Mouse (Mus musculus) MEL (cell line): ENCODE results near the gene Brwd1. TPM values are rescaled to one million over a fixed set of nuclear protein-coding genes. Genes with fewer than 3 reads are reported as not detected.

ENCODE experiments used
- DNase-seq: peaks from one replicate; pipeline ENCODE4 v3.0.0; 2011; ENCODE audit warnings: low read depth, low spot score
- H3K27ac ChIP-seq: 2 replicates; pipeline ENCODE4 v1.5.1; 2012; ENCODE audit warnings: low read depth, mild to moderate bottlenecking, control low read depth, low read length, moderate library complexity; ENCODE audit not compliant: control insufficient read depth
- H3K27me3 ChIP-seq, 2 experiments: fragments of 150-350 bp in 1 of 2; sonication (generic) in 1 of 2; 2 replicates each; pipeline ENCODE4 v1.6.1; 2012; ENCODE audit warnings: low read length in 2 of 2, mild to moderate bottlenecking in 2 of 2, improper control_type of control experiment in 1 of 2, moderate library complexity in 1 of 2; ENCODE audit not compliant: insufficient read depth in 2 of 2, control insufficient read depth in 1 of 2
- H3K36me3 ChIP-seq, 2 experiments: 2 replicates each; pipeline ENCODE4 v1.6.1; 2012 to 2014; ENCODE audit warnings: low read length in 2 of 2, improper control_type of control experiment in 1 of 2, inconsistent platforms in 1 of 2, mild to moderate bottlenecking in 1 of 2; ENCODE audit not compliant: insufficient read depth in 2 of 2, control insufficient read depth in 1 of 2
- H3K4me1 ChIP-seq, 2 experiments: fragments of 150-350 bp in 1 of 2; sonication (generic) in 1 of 2; 2 replicates each; pipeline ENCODE4 v1.6.1; 2012; ENCODE audit warnings: low read length in 2 of 2, improper control_type of control experiment in 1 of 2, mild to moderate bottlenecking in 1 of 2; ENCODE audit not compliant: insufficient read depth in 2 of 2, control insufficient read depth in 1 of 2
- H3K4me3 ChIP-seq, 2 experiments: fragments of 150-350 bp in 1 of 2; sonication (generic) in 1 of 2; 2 replicates each; pipeline ENCODE4 v1.5.1; 2012; ENCODE audit warnings: low read depth in 2 of 2, low read length in 2 of 2, mild to moderate bottlenecking in 2 of 2, moderate library complexity in 2 of 2, control low read depth in 1 of 2, improper control_type of control experiment in 1 of 2; ENCODE audit not compliant: control insufficient read depth in 1 of 2, insufficient read depth in 1 of 2
- H3K79me2 ChIP-seq: 2 replicates; pipeline ENCODE4 v1.6.1; 2012; ENCODE audit warnings: mild to moderate bottlenecking, low read length, moderate library complexity; ENCODE audit not compliant: control insufficient read depth, poor library complexity, insufficient read depth
- H3K9ac ChIP-seq: 2 replicates; pipeline ENCODE4 v1.6.1; 2012; ENCODE audit warnings: low read depth, mild to moderate bottlenecking, control low read depth, low read length, moderate library complexity; ENCODE audit not compliant: control insufficient read depth, poor library complexity, severe bottlenecking
- H3K9me3 ChIP-seq: fragments of 150-350 bp; sonication (generic); replicated peaks from 2 replicates; pipeline ENCODE4 v1.6.1; 2012; ENCODE audit warnings: mild to moderate bottlenecking, low read length, improper control_type of control experiment, moderate library complexity; ENCODE audit not compliant: insufficient read depth
- BHLHE40 ChIP-seq: IDR thresholded peaks from 2 replicates; pipeline ENCODE4 v1.6.1; 2012; ENCODE audit warnings: low read depth, mild to moderate bottlenecking, inconsistent platforms, low read length, improper control_type of control experiment, borderline replicate concordance
- CHD2 ChIP-seq: IDR thresholded peaks from 2 replicates; pipeline ENCODE4 v1.6.1; 2011; ENCODE audit warnings: low read length, improper control_type of control experiment
- CTCF ChIP-seq, 3 experiments: IDR thresholded peaks in 2 of 3; conservative IDR thresholded peaks in 1 of 3; 2 replicates each; pipeline ENCODE4 v1.5.1; 2011 to 2012; ENCODE audit warnings: low read length in 3 of 3, low read depth in 2 of 3, mild to moderate bottlenecking in 2 of 3, improper control_type of control experiment in 1 of 3, inconsistent platforms in 1 of 3, mixed read lengths in 1 of 3, moderate library complexity in 1 of 3; ENCODE audit not compliant: control insufficient read depth in 1 of 3, insufficient read depth in 1 of 3, poor library complexity in 1 of 3, severe bottlenecking in 1 of 3
- ELF1 ChIP-seq: IDR thresholded peaks from 2 replicates; pipeline ENCODE4 v1.6.1; 2014; ENCODE audit warnings: low read depth, mild to moderate bottlenecking, inconsistent platforms, low read length, improper control_type of control experiment, moderate library complexity
- HCFC1 ChIP-seq: IDR thresholded peaks from 2 replicates; pipeline ENCODE4 v1.6.1; 2012; ENCODE audit warnings: low read depth, mild to moderate bottlenecking, inconsistent platforms, low read length, improper control_type of control experiment, moderate library complexity
- MAZ ChIP-seq: IDR thresholded peaks from 2 replicates; pipeline ENCODE4 v1.6.1; 2012; ENCODE audit warnings: low read depth, mild to moderate bottlenecking, inconsistent platforms, low read length, improper control_type of control experiment
- MYC ChIP-seq: IDR thresholded peaks from 2 replicates; pipeline ENCODE4 v1.6.1; 2011; ENCODE audit warnings: low read depth, mild to moderate bottlenecking, low read length, improper control_type of control experiment, moderate library complexity
- NELFE ChIP-seq: IDR thresholded peaks from 2 replicates; pipeline ENCODE4 v1.6.1; 2011; ENCODE audit warnings: low read depth, low read length, improper control_type of control experiment
- NRF1 ChIP-seq: IDR thresholded peaks from 2 replicates; pipeline ENCODE4 v1.6.1; 2014; ENCODE audit warnings: low read depth, mild to moderate bottlenecking, inconsistent platforms, low read length, improper control_type of control experiment, moderate library complexity; ENCODE audit not compliant: poor library complexity, insufficient read depth, severe bottlenecking
- RAD21 ChIP-seq: IDR thresholded peaks from 2 replicates; pipeline ENCODE4 v1.6.1; 2011; ENCODE audit warnings: mild to moderate bottlenecking, low read depth, low read length, improper control_type of control experiment
- SMC3 ChIP-seq: IDR thresholded peaks from 2 replicates; pipeline ENCODE4 v1.6.1; 2011; ENCODE audit warnings: low read depth, low read length, improper control_type of control experiment
- TCF12 ChIP-seq: IDR thresholded peaks from 2 replicates; pipeline ENCODE4 v1.6.1; 2014; ENCODE audit warnings: low read depth, mild to moderate bottlenecking, inconsistent platforms, low read length, improper control_type of control experiment, moderate library complexity
- UBTF ChIP-seq: IDR thresholded peaks from 2 replicates; pipeline ENCODE4 v1.6.1; 2012; ENCODE audit warnings: low read depth, mild to moderate bottlenecking, inconsistent platforms, low read length, improper control_type of control experiment, moderate library complexity, borderline replicate concordance; ENCODE audit not compliant: insufficient read depth
- USF2 ChIP-seq, 2 experiments: IDR thresholded peaks; 2 replicates each; pipeline ENCODE4 v1.6.1; 2011 to 2012; ENCODE audit warnings: improper control_type of control experiment in 2 of 2, low read length in 2 of 2, borderline replicate concordance in 1 of 2, inconsistent platforms in 1 of 2, low read depth in 1 of 2, mild to moderate bottlenecking in 1 of 2; ENCODE audit not compliant: insufficient read depth in 1 of 2
- ZC3H11A ChIP-seq: IDR thresholded peaks from 2 replicates; pipeline ENCODE4 v1.6.1; 2012; ENCODE audit warnings: low read depth, mild to moderate bottlenecking, inconsistent platforms, low read length, improper control_type of control experiment
- ZMIZ1 ChIP-seq: IDR thresholded peaks from 2 replicates; pipeline ENCODE4 v1.6.1; 2012; ENCODE audit warnings: low read depth, mild to moderate bottlenecking, inconsistent platforms, low read length, improper control_type of control experiment, moderate library complexity
- ZNF384 ChIP-seq: IDR thresholded peaks from 2 replicates; pipeline ENCODE4 v1.6.1; 2012; ENCODE audit warnings: low read depth, mild to moderate bottlenecking, inconsistent platforms, low read length, improper control_type of control experiment
- polyA plus RNA-seq, 2 experiments: library from polyadenylated mRNA; stranded (reverse) in 1 of 2; unstranded in 1 of 2; fragments of >175 nt in 1 of 2; fragments of >200 nt in 1 of 2; gene quantifications; 2 replicates each; pipeline versions ENCODE4 v1.2.1 to v1.2.4; 2012; ENCODE audit warnings: low replicate concordance in 2 of 2, low read depth in 1 of 2; ENCODE audit not compliant: insufficient read length in 2 of 2, insufficient read depth in 1 of 2, missing spikeins in 1 of 2
- total RNA-seq: library from RNA; depleted of rRNA; stranded (reverse); fragments of 300-350 nt; gene quantifications from 2 replicates; pipeline ENCODE4 v1.2.3, GENCODE M21; 2012

The Brwd1 gene
- total and polyA plus RNA-seq, 3 experiments, result 27.1 to 77.1 (median 41.0) TPM

- Histone ChIP-seq H3K9ac (no peak overlapping the region), H3K79me2 (no peaks in the 10 kb centered on the region), H3K36me3 (no peaks in the 10 kb centered on the region), H3K27me3 (no peaks in the 10 kb centered on the region), H3K4me3 (no peak overlapping the region), H3K27ac (no peak overlapping the region), H3K9me3 (no peaks in the 10 kb centered on the region), H3K4me1 (no peaks in the 10 kb centered on the region)
- TF ChIP-seq ZMIZ1 (no peak), MYC (0 out of 2 replicates have a peak, but pooled peaks have one; percentile 29), MAZ (no peak), RAD21 (peak; percentile 67), CHD2 (no peak), TCF12 (no peak), NELFE (no peak), SMC3 (peak; percentile 68), CTCF (IDR thresholded peaks at IDR 0.05 in 2 of 3, conservative IDR thresholded peaks at IDR 0.05 in 1 of 3; ENCODE audit: control insufficient read depth in 1 of 3, insufficient read depth in 1 of 3, low read depth in 2 of 3, low read length in 3 of 3, poor library complexity in 1 of 3, severe bottlenecking in 1 of 3) (peak; percentile 26 to 72 (median 49); a peak in 5 of 6 replicates), ELF1 (no peak), ZNF384 (peak; percentile 89), ZC3H11A (peak; percentile 68), UBTF (no peak), BHLHE40 (peak; percentile 8; the same call in 1 of the 2 replicates), USF2 (IDR thresholded peaks at IDR 0.05; ENCODE audit: borderline replicate concordance in 1 of 2, insufficient read depth in 1 of 2, low read depth in 1 of 2, low read length in 2 of 2) (no peak), HCFC1 (no peak)
- peak; percentile 71 for DNase-seq
Observed at GRCm38 (mm10) chr16:96114729-96115128, 32.4 kb upstream of the Brwd1 start.

DNA sequence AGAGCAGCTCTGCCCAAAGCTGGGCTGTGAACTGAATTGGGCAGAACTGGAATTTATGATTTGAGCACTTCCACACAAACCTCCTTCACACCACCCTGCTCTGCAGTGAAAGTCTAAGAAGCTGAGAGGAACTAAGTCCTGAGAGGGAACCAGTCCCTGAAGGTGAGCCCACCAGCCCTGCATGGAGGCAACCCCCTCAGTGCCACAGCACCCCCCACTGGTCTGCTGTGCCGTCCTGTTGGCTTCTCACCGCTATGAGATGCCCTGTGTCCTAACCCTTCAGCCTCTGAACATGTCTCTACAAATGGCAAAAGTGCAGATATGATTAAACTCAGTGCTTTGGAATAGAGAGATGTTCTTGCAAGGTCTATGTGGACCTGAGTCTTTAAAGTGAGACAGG, 30.4 kb upstream of the Brwd1 start:
- H3K4me3 ChIP-seq, result no peak overlapping the region

More for the DNA sequence above, 30.4 kb upstream of the Brwd1 start:
- no peak for DNase-seq
- Histone ChIP-seq H3K27me3 (no peaks in the 10 kb centered on the region), H3K9ac (no peak overlapping the region), H3K36me3 (no peaks in the 10 kb centered on the region), H3K9me3 (no peaks in the 10 kb centered on the region), H3K79me2 (no peaks in the 10 kb centered on the region), H3K4me1 (no peaks in the 10 kb centered on the region), H3K27ac (no peak overlapping the region)
- peak in 2 of 3 experiments; percentile 8 to 10; a peak in 1 of 6 replicates for TF ChIP-seq CTCF (IDR thresholded peaks at IDR 0.05 in 2 of 3, conservative IDR thresholded peaks at IDR 0.05 in 1 of 3; ENCODE audit: control insufficient read depth in 1 of 3, insufficient read depth in 1 of 3, low read depth in 2 of 3, low read length in 3 of 3, poor library complexity in 1 of 3, severe bottlenecking in 1 of 3)
- no peak for TF ChIP-seq NRF1
